Mouse (Mus musculus): ENCODE measurements around the gene Hist1h3d.
"Not testable (repeated sequence)": the region's sequence is repeated elsewhere in the genome, so short reads cannot be mapped to it uniquely, and the experiment has no call there.

The Hist1h3d gene

DNA sequence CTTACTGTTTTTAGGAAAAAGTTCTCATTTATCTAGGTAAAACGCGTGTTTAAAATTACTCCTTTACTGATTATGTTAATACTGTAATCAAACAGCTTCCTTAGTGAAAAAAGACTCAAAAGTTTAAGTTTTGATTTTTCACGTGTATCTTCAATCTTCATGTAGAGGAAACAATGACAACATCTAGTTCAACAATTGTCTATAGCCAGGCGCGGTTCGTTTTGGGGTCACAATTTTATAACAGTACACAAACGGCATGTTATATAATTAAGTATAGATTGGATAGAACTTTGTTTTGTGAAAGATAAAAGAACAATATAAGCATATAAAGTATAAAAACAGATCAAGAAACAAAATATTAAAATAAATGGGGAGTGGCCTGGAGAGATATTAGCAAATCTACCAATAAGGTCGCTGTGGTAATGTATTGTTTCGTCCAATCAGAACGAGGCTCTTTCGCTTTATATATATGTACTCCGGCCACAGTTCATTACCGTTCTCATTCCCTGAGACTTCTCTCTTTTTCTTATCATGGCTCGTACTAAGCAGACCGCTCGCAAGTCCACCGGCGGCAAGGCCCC, at the start of gene Hist1h3d:
Hist1h3d (plus strand) TSS at position 493 of the 581 bp plus-strand sequence.
- peak; percentile 71 for DNase-seq (ENCODE audit: low read depth)

DNA sequence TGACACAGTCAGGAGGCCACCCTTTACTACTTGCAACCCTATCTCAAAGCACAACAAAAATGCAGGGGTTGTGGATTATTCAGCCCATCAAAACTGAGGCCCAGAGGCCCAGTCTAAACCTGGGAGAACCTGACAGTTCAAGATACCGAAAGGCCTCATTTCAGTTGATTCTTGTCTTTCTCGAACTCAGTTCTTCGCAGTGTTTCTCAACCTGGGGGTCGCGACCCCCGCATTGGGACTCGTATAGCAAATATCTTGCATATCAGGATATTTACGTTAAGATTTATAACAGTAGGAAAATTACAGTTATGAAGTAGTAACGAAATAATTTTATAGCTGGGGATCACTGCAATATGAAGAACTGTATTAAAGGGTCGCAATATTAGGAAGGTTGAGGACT, 49.7 kb upstream of the Hist1h3d start:
- no peak for DNase-seq (ENCODE audit: low read depth)

DNA sequence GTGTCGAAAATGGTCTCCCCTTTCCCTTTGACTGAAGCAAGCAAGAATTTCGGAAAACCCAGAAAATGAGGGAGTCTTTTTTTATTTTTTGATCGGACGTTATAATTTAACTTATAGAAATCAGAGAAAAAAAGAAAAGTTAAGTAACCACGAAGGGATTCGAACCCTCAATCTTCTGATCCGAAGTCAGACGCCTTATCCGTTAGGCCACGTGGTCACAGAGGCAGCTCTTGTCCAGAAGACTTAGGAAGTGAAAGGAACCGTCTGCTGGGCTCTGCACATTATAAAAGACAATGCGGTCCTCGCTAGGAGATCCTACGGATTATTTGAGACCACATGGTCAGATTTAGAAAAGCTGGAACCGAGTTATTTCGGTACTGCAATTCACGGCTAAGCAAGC, 49.3 kb upstream of the Hist1h3d start:
- peak; percentile 95 for DNase-seq (ENCODE audit: low read depth)

- no peak for DNase-seq (ENCODE audit: low read depth)
Observed at GRCm38 (mm10) chr13:23529005-23529404, 46.6 kb upstream of the Hist1h3d start.

GRCm38 (mm10) chr13:23529480-23530165, 45.9 kb upstream of the Hist1h3d start:
- DNase-seq (ENCODE audit: low read depth), result no peak

DNA sequence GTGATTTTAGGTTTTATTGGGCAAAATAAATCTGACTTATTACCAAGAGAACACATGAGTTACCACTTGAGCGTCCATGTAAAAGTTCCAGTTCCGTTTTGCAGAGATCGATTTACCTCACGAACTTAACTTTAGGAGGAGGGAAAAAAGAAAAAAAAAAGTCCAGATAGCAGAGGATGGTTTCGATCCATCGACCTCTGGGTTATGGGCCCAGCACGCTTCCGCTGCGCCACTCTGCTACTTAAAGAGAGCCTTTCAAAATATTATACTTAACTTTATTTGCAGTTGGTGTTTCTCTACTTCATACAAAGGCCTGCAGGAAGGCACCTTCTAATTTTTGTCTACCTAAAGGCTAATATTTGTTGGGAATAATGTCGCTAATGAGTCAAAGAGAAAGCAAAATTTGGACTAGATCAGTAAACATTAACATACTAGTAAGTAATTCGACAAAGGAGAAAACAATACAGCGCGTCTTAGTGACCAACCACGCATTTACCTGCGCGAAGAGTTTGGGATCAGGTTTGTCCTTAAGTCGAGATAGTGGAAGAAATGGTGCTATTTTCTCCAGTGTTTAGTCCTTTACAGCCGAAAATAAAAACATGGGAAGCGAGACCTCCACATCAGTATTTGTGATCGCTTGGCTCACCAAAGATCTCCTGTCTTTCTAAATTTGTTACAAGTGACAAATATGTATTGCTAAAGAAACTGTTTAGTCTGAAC, 45.2 kb upstream of the Hist1h3d start:
- DNase-seq (ENCODE audit: low read depth), result peak; percentile 92

- peak; percentile 98 for DNase-seq (ENCODE audit: low read depth)
Observed at GRCm38 (mm10) chr13:23530901-23531875, 44.4 kb upstream of the Hist1h3d start, which contains the start of gene Hist1h4h. TSS of gene Hist1h4h (plus strand) at chr13:23531050.

DNA sequence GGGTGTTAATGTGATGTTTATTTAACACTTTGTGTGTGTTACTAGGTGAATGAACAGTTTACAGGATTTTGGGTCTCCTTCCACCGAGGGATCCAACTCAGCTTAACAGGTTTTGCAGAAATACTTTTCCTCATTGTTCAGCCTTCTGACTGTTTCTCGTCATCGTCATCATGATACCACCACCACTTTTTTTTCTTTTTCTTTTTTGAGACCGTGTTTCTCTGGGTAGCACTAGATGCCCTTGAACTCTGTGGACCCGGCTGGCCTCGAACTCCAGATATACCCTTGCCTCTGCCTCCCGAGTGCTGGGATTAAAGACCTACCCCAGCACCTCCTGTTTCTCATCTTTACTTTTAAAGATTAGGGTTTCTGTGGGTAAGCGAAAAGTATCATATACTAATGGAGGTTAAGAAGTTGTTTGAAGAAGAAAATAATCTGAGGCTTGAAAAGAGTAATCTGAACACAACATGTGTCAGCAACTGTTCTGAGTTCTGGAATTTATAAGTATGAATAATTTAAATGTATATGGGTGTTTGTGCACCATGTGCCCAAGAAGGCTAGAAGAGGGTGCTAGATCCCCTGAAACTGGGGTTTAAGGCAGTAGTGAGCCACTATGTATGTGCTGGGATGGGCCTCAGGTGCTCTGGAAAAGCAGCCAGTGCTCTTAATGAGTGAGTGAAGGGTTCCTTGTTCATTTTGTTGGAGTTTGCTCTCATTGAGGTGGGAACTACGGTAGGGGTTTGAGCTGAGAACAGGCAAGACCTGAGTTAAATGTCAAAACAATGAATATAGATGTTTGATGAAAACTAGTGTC, 43.1 kb upstream of the Hist1h3d start:
- DNase-seq (ENCODE audit: low read depth), result peak; percentile 6

- peak; percentile 73 for DNase-seq (ENCODE audit: low read depth)
Observed at GRCm38 (mm10) chr13:23533560-23534367, 41.8 kb upstream of the Hist1h3d start, which contains the start of gene Hist1h2af. TSS of gene Hist1h2af (plus strand) at chr13:23533906.

DNA sequence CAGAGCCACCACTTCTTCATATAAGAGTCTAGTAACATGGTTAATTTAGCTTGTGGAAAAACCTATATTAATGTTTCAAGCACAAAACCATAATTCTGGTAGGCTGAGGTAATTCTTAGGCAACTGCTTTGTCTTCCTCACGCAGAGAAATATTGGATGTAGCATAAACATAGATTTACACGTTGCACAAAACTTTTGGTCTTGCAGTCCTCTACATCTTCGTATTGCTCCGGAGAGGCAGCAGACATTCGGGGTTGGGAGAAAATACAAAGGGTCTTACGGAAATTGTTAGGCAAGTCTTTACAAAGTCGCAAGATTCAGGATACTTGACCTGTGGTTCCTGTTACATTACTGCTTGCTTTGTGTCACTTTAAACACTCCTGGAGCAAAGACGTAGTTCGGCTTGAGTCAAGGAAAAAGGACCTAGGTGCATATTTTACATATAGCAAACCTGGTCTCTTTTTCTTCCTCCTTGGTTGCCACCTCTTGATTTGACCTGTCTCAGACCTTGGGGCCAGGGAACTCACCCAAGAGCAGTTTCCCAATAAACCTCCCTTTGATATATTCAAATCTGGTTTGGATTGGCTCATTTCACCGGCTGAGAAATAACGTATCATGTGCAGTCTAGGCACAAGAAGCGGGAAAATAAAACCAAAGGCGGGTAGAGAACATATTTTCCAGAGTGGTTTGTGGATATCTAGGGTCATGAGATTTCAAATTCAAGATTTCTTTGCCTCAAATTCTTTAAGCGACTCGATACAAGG, 41.0 kb upstream of the Hist1h3d start:
- DNase-seq (ENCODE audit: low read depth), result no peak

GRCm38 (mm10) chr13:23535137-23536075, 40.2 kb upstream of the Hist1h3d start, which contains the start of gene Hist1h3g:
TSS of gene Hist1h3g (plus strand) at chr13:23535422.
- DNase-seq (ENCODE audit: low read depth), result peak; percentile 91

- DNase-seq (ENCODE audit: low read depth), result no peak
Observed at GRCm38 (mm10) chr13:23536076-23536822, 39.3 kb upstream of the Hist1h3d start.

DNA sequence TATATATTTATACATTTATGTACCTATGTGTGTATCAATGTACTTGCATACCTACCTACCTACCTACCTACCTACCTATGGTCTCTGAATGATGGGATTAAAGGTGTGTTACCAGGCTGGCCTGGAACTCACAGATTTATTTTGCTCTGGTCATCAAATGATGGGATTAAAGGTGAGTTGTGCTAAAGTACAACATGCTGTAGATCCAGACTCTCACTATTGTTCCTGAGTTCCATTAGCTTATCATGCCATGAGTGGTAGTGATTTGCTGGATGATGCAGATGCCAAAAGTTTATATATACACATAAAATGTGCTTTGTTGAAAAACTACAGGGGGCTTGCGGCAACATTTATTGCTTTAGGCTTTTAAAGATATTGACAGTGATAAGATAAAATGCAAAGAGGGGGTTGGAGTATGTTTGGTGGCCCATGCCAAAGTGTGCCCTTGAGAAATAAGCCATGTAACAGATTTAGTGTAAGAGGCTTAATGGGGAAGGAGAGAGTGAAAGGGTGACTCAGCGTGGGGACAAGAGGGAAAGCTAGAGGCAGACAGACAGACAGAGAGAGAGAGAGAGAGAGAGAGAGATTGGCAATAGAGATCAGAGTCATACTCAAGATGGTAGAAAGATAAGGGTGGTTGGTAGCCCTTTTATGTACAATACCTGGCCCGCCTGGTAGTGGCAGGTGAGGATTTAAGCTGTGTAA, 38.4 kb upstream of the Hist1h3d start:
- DNase-seq (ENCODE audit: low read depth), result no peak

- no peak for DNase-seq (ENCODE audit: low read depth)
Observed at GRCm38 (mm10) chr13:23538249-23538648, 37.3 kb upstream of the Hist1h3d start.

GRCm38 (mm10) chr13:23539821-23540220, 35.7 kb upstream of the Hist1h3d start:
- DNase-seq (ENCODE audit: low read depth), result not testable (repeated sequence)

DNA sequence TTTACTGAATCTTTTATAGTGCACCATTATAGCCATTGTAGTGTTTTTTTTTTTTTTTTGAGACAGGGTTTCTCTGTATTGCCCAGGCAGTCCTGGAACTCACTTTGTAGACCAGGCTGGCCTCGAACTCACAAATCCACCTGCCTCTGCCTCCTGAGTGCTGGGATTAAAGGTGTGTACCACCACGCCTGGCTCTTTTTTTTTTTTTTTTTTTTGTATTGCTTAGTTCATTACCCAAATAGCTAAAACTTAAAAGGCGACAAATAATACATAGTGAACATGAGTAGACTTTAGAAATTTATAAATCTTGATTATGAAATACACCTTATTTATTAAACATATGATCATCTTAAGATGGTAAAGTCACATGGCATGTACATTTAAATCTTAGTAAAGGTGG, 34.1 kb upstream of the Hist1h3d start:
- no peak for DNase-seq (ENCODE audit: low read depth)

Measured in naive thymus-derived CD4-positive, alpha-beta T cell, adult 2 months (primary cell).